Mouse (Mus musculus) ovary, adult 18-20 months (tissue): ENCODE measurements around the gene Wrnip1.

Experiments used
- DNase-seq: peaks from one replicate; pipeline ENCODE4 v3.0.0; 2022; ENCODE audit warnings: low spot score, mixed read lengths

The Wrnip1 gene

GRCm38 (mm10) chr13:32801693-32802221 lies at the start of gene Wrnip1:
TSS of gene Wrnip1 (plus strand) at chr13:32802038.
- DNase-seq: peak; percentile 98

DNA sequence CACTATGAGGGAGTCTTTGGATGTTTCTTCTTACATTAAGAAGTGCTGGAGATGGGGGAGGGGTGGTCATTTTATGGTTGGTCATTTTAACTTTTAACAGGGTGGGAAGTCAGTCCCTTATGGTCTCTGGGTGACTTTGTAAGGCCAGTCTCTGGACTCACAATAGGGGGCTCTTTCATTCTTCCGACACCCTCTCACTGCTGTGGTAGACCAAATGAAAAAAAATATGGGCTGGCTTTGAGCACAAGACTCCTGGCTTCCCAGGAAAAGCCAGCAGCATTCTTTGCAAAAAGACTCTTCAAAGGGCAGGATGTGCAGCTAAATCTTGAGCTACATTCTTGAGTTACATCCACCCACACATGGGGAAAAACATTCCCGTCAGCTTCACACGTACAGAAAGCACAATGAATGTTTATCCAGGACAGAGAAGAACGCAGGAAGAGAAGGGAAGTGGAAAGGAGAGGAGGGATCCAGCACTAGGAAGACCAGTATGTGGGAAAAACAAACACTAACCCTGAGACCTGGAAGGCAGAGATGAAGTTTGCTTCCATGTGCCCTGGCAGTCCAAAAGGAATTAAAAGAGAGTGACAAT lies 49.7 kb upstream of the Wrnip1 start:
- DNase-seq: no peak

GRCm38 (mm10) chr13:32759036-32759435 lies 42.8 kb upstream of the Wrnip1 start:
- no peak for DNase-seq

DNA sequence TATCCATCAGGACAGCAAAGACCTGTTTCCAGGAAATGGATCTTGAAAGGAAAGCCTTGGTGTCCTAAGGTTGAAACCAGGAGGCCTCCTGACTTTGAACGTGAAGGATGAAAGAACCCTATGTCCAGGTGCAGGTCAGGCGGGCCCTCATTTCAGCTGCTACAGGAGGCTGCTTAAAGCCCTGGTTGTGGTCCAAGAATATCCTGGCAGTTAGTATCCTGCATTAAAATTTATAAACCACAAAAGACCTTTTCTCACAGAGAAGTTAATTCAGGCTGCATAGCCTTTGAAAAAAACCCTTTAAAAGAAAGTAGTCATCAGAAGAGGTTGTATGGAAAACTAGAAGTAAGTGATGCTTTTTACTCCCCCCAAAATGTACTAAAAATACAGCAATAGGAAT lies 41.0 kb upstream of the Wrnip1 start:
- DNase-seq: no peak

GRCm38 (mm10) chr13:32763141-32763540 lies 38.7 kb upstream of the Wrnip1 start:
- DNase-seq: no peak

DNA sequence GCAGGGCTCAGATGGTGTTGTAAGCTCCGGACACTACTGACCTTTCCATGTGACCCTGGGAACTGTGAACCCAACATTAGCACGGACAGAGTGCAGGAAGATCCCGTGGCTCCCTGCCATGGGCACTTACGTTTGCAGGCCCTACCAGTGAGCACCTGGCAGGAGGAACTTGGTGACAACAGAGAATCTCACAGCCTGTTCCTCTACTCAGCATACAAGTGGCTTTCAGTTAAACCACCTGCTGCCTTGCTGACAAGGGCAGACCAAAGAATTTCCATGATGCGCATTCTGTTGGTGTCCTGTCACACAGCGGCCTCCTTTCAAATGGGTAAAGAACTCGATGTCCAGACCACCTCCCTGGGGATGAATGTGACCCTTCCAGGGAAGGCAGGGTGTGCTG lies 37.4 kb upstream of the Wrnip1 start:
- DNase-seq: peak; percentile 14

GRCm38 (mm10) chr13:32768104-32768503 lies 33.7 kb upstream of the Wrnip1 start:
- no peak for DNase-seq

- DNase-seq: no peak
Measured at GRCm38 (mm10) chr13:32769960-32770359, 31.9 kb upstream of the Wrnip1 start.

DNA sequence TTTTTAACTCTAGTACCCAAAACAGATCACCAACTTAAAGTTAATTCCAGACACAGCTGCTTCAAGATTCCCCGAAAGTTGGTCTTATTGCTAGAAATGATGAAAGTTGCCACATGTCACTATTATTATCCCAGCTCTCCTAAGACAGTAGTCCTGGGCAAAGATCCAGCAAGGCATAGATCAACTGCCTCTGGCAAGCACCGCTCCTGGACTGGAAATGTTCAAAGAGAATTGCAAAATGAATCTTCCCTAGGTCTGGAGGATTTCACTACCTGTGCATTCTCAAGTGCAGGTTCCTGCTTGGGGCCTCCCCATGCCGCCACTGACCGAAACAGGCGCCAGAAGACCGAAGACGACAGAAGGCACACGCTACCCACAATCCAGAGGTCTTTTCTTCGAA lies 25.9 kb upstream of the Wrnip1 start:
- DNase-seq: no peak

- no peak for DNase-seq
Measured at GRCm38 (mm10) chr13:32776350-32776749, 25.5 kb upstream of the Wrnip1 start.

GRCm38 (mm10) chr13:32778861-32779260 lies 23.0 kb upstream of the Wrnip1 start:
- DNase-seq: no peak

GRCm38 (mm10) chr13:32783055-32783454 lies 18.8 kb upstream of the Wrnip1 start:
- DNase-seq: no peak

DNA sequence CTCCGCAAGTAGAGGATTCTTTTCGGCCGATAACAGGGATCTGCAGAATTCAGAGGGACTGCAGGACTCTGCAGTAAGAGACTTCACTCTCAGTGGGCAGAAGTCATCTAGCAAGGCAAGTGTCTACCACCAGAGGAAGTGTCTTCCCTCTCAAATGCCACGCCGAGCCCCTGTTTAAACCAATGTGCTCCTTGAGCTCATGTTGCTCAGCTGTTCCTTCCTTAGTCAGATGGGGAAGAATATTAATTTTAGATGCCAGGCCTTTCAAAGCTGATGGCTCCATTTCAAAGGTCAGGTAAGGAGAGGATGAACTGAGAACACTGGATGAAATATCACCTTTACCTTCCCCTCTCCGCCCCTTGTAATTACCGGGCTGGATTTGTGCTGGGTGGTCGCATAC lies 18.0 kb upstream of the Wrnip1 start, which contains the start of gene Mylk4:
Gene Mylk4 (minus strand): TSS at position 139 of the 400 bp plus-strand sequence.
- DNase-seq: no peak

- no peak for DNase-seq
Measured at GRCm38 (mm10) chr13:32787584-32787983, 14.3 kb upstream of the Wrnip1 start.

DNA sequence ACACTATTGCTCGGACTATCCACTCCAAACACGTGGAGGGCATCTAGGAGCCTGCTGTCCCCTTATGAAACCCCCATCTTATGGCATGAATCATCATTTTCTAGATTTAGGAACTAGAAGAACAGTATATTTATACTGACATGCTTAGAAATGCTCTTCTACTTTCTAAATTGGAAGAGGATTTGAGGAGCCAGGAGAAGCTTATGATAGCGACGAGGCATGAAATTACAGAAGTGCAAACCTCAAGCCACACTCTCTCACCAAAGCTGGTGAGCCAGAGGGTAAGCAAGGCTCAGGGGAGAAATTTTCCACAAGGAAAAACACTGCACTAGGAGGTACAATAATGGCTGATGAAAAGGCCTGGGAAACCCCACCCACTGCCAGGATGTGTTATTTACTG lies 12.1 kb upstream of the Wrnip1 start:
- DNase-seq: no peak

DNA sequence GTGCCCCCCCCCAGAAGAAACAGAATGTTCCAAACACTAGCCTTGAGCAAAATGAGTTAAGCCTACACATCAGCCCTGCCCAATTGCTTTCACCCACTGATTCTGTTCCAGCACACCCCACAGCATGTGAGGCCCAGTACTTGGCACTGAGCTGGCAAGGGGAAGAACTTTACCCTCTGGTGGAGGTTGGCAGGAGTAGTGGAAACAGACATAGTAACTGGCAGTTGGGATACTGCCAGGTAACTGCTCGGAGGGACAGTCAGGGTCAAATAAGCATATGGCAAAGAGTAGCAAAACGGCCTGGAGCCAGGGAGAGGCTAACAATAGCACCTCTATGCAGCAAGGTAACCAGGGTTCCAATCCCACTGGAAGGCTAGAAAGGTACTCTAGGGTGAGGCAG lies 7.2 kb upstream of the Wrnip1 start:
- no peak for DNase-seq

DNA sequence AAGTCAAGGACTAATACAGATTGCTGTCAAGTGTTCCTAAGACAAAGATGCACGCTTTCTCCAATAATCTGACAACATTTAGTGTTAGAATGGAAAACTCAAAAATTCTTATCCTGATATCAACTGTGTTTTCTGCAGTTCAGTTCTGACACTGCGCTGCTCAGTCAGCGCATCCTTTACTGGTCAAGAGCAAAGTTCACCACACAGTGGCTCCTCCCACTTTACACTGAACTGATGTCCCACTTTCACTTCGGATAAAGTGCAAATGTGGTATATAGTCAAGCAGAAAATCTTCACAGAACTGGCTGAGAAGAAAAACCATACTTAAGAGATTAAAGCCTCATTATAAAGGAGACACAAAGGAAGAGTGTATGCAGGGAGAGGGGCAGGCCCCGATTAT lies 6.7 kb upstream of the Wrnip1 start:
- DNase-seq: no peak

- no peak for DNase-seq
Measured at GRCm38 (mm10) chr13:32797085-32797484, 4.8 kb upstream of the Wrnip1 start.

- DNase-seq: no peak
Measured at GRCm38 (mm10) chr13:32799131-32799530, 2.7 kb upstream of the Wrnip1 start.

DNA sequence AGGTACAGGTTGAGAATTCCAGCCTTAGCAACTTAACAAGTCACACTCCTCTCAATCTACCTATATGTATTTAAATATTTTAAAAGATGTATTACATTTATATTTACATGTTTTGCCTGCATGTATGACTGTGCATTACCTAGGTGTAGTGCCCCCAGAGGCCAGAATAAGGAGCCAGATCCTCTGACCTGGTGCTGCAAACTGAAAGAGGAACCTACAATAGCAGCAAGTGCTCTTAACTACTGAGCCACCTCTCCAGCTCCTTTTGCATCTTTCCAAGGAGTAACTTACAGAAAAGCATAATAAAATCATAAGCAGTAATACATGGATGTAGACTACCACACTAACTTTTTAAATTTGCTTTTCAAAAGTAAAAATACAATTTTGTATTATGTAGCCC lies 979 bp upstream of the Wrnip1 start:
- DNase-seq: no peak

DNA sequence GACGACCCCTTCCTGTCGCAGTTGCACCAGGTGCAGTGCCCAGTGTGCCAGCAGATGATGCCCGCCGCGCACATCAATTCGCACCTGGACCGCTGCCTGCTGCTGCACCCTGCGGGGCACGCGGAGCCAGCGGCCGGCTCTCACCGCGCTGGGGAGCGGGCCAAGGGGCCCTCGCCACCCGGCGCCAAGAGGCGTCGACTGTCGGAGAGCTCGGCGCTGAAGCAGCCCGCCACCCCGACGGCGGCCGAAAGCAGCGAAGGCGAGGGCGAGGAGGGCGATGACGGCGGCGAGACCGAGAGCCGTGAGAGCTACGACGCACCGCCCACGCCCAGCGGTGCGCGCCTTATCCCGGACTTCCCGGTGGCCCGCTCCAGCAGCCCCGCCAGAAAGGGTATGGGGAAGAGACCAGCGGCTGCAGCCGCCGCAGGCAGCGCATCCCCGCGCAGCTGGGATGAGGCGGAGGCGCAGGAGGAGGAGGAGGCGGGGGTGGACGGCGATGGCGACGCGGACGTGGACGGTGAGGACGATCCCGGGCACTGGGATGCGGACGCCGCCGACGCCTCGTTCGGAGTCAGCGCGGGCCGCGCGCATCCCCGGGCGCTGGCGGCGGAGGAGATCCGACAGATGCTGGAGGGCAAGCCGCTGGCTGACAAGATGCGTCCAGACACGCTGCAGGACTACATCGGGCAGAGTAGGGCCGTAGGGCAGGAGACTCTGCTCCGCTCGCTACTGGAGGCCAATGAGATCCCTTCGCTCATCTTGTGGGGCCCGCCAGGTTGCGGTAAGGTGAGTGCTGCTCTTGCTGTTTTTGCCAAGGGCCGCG lies 632 bp downstream of the Wrnip1 start, which contains the start of gene D930007J09Rik:
Gene D930007J09Rik (minus strand): TSS at position 591 of the 823 bp plus-strand sequence.
- peak; percentile 17 for DNase-seq

DNA sequence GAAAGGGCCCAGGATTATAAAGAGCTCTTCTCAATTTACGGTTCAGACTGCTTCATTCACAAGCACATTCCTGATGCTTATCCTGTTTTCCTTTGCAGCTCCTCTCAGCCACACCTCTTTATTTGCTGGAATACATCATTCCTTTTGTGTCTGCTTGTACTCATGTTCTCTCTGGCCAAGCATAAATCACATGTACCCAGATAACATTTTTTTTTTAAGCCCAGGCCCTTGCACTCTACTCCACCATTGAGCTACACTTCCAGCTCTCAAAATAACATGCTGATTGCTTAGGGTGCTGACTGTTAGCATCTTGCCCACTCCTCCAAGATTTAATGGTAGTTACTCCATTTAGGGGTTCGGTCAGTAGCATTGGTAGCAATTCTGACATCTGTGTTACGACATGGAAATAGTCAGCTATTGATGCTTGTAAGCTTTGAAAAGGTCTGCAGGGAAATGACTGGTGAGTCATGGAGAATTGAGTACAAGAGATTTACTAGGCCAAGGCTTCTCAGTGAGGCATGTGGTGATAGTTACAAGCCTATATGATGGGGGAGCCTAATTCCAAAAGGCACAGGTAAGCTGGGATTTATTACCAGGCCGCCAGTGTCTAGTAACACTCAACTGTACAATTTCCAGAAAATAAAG lies 2.0 kb downstream of the Wrnip1 start:
- DNase-seq: no peak

DNA sequence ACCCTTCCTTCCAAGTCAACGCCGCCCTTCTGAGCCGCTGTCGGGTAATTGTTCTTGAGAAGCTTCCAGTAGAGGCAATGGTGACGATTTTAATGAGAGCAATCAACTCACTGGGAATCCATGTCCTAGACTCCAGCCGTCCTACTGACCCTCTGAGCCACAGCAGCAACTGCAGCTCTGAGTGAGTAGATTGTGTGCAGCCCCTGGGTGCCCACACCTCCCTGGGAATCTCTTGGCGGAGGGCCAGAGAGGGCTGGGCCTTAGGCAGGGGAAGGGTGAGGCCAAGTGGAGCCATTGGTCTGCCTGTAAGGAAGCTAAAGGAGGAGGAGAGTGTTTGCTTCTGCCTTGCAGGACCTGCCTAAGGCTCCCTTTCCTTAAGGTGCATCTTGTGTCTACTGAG lies 5.0 kb downstream of the Wrnip1 start:
- no peak for DNase-seq
